Mouse (Mus musculus) ES-E14 (cell line): Measurements from ENCODE around the gene Lgals9. TPM values are rescaled to one million over a fixed set of nuclear protein-coding genes. Genes with fewer than 3 reads are reported as not detected.

Source experiments
- DNase-seq: peaks from one replicate; pipeline ENCODE4 v3.0.0-alpha.2; 2013; ENCODE audit warnings: low read depth, low spot score
- H3K27ac ChIP-seq: 2 replicates; pipeline ENCODE4 v1.5.1; 2012; ENCODE audit warnings: low read depth, mild to moderate bottlenecking, low read length, moderate library complexity, mixed read lengths; ENCODE audit not compliant: poor library complexity, insufficient read depth, severe bottlenecking
- H3K36me3 ChIP-seq: 2 replicates; pipeline ENCODE4 v1.6.1; 2012; ENCODE audit warnings: mild to moderate bottlenecking, low read length, moderate library complexity, mixed read lengths; ENCODE audit not compliant: control insufficient read depth, poor library complexity, insufficient read depth, severe bottlenecking
- H3K4me1 ChIP-seq, 2 experiments: fragments of 150-350 bp in 1 of 2; sonication (generic) in 1 of 2; 2 replicates each; pipeline ENCODE4 v1.6.1; 2012; ENCODE audit warnings: low read length in 2 of 2, mild to moderate bottlenecking in 1 of 2, mixed read lengths in 1 of 2; ENCODE audit not compliant: control insufficient read depth in 2 of 2, insufficient read depth in 2 of 2, poor library complexity in 1 of 2
- H3K4me3 ChIP-seq, 2 experiments: fragments of 150-350 bp in 1 of 2; sonication (generic) in 1 of 2; 2 replicates each; pipeline ENCODE4 v1.5.1; 2012; ENCODE audit warnings: low read length in 2 of 2, low read depth in 1 of 2, mild to moderate bottlenecking in 1 of 2, mixed read lengths in 1 of 2; ENCODE audit not compliant: insufficient read depth in 1 of 2, poor library complexity in 1 of 2, severe bottlenecking in 1 of 2
- H3K9ac ChIP-seq: 2 replicates; pipeline ENCODE4 v1.6.1; 2012; ENCODE audit warnings: low read depth, mild to moderate bottlenecking, low read length, mixed read lengths; ENCODE audit not compliant: poor library complexity, insufficient read depth, severe bottlenecking
- H3K9me3 ChIP-seq: fragments of 150-350 bp; sonication (generic); 2 replicates; pipeline ENCODE4 v1.6.1; 2012; ENCODE audit warnings: low read depth, mild to moderate bottlenecking, low read length; ENCODE audit not compliant: control insufficient read depth, insufficient read depth
- CHD2 ChIP-seq: IDR thresholded peaks from 2 replicates; pipeline ENCODE4 v1.6.1; 2014; ENCODE audit warnings: mild to moderate bottlenecking, low read depth, low read length, inconsistent platforms
- HCFC1 ChIP-seq: IDR thresholded peaks from 2 replicates; pipeline ENCODE4 v1.6.1; 2012; ENCODE audit warnings: low read length, inconsistent platforms, borderline replicate concordance; ENCODE audit not compliant: insufficient read depth
- MAFK ChIP-seq: IDR thresholded peaks from 2 replicates; pipeline ENCODE4 v1.6.1; 2014; ENCODE audit warnings: mild to moderate bottlenecking, low read depth, low read length, inconsistent platforms; ENCODE audit not compliant: insufficient read depth
- ZC3H11A ChIP-seq: IDR thresholded peaks from 2 replicates; pipeline ENCODE4 v1.6.1; 2012; ENCODE audit warnings: low read depth, mild to moderate bottlenecking, inconsistent platforms, low read length, borderline replicate concordance
- ZNF384 ChIP-seq: IDR thresholded peaks from 2 replicates; pipeline ENCODE4 v1.6.1; 2012; ENCODE audit warnings: low read depth, low read length, inconsistent platforms
- in situ Hi-C, 2 experiments: fragments of 600-800 bp; cut with MboI; formaldehyde crosslinking; loops; one replicate each; pipeline ENCODE4 v1.15.1; 2025; ENCODE audit warnings: low sequenced_read_pairs in 2 of 2, inconsistent platforms in 1 of 2; ENCODE audit not compliant: unreplicated experiment in 2 of 2
- total RNA-seq: library from RNA; depleted of rRNA; stranded (reverse); fragments of 300-350 nt; gene quantifications from 2 replicates; pipeline ENCODE4 v1.2.3, GENCODE M21; 2012

Lgals9 gene
- total RNA-seq, 1 experiment: 8.6 TPM

DNA sequence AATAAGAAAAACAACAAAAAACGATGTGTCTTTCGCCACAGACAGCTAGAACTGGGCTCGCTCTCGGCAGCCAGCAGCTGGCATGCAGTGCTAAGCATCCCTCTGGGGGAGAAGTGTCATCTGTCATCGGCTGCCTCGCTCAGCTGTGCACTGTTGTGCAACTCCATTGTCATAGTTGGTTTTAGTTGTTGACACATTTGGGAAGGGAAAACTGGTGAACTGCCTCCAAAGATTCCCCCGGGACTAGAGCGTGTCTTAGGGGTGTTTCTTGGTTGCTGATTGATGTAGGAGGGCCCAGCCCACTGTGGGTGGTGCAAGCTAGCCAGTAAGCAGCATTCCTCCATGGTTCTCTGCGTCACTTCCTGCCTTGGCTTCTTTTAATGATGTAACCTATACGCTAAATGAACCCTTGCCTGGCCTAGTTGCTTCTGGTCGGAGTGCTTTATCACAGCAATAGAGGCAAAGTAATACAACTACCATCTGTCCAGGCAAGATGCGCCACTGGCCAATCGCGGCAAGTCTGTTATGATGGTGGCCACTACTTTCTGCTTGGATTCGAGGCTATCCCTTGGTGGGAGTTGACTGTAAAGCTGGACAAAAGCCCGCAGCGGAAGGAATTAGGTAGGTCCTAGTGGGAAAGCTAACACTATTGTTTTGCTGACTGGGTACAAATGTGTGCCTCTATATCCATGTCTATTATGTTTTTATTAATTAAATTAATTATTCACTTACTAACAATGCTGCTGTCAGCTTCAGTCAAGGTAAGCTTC is 11.2 kb downstream of the Lgals9 start:
- Histone ChIP-seq H3K36me3 (no peaks in the 10 kb centered on the region), H3K9me3 (no peaks in the 10 kb centered on the region), H3K27ac (no peak overlapping the region), H3K4me1 (peaks cover 7 to 23% of the 10 kb centered on the region in 2 experiments; a peak in 3 of 4 replicates), H3K4me3 (peak overlapping the region; percentile 19 to 36; a peak in 3 of 4 replicates), H3K9ac (no peak overlapping the region)
- no peak for DNase-seq
- TF ChIP-seq CHD2 (no peak), ZC3H11A (no peak), HCFC1 (no peak), ZNF384 (no peak), MAFK (no peak)
- in situ Hi-C loops: no loop called here

- H3K27ac ChIP-seq: no peak overlapping the region
- in situ Hi-C loops: no loop called here
- H3K9me3 ChIP-seq: no peaks in the 10 kb centered on the region
- H3K9ac ChIP-seq: no peak overlapping the region
- H3K4me1 ChIP-seq: peaks cover 4 to 22% of the 10 kb centered on the region in 2 experiments; a peak in 3 of 4 replicates
- DNase-seq: no peak
- H3K36me3 ChIP-seq: no peaks in the 10 kb centered on the region
- 0 out of 4 replicates have a peak overlapping the region, but pooled peaks of 1 of the 2 experiments have one; percentile 5 for H3K4me3 ChIP-seq
- TF ChIP-seq CHD2: no peak
- no peak for TF ChIP-seq ZNF384
- TF ChIP-seq MAFK: no peak
- no peak for TF ChIP-seq ZC3H11A
- no peak for TF ChIP-seq HCFC1
Observed at GRCm38 (mm10) chr11:78972811-78973351, 11.9 kb downstream of the Lgals9 start.

- H3K27ac ChIP-seq: no peak overlapping the region
- no peak for DNase-seq
Observed at GRCm38 (mm10) chr11:78972328-78972727, 12.4 kb downstream of the Lgals9 start.

DNA sequence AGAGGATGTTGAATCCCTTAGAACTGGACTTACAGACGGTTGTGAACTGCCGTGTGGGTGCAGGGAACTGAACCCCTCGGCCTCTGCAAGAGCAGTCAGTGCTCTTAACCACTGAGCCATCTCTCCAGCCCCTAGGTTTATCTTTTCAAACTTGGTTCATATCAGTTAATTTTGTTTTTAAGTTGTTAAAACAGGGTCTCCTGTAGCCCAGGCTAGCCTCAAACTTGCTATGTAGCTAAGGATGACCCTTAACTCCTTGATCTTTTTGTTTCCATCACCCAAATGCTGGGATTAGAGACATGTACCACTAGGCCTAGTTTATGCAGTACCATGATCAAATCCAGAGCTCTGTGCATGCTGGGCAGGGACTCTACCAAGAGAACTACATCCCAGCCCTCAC is 13.0 kb downstream of the Lgals9 start:
- no peaks in the 10 kb centered on the region for H3K9me3 ChIP-seq
- H3K27ac ChIP-seq: no peak overlapping the region
- TF ChIP-seq ZNF384 (no peak), HCFC1 (no peak), CHD2 (no peak), MAFK (no peak), ZC3H11A (no peak)
- no peak overlapping the region for H3K4me3 ChIP-seq
- no peak for DNase-seq
- H3K9ac ChIP-seq: no peak overlapping the region
- H3K36me3 ChIP-seq: no peaks in the 10 kb centered on the region
- in situ Hi-C loops: no loop called here
- H3K4me1 ChIP-seq: peaks cover 6 to 22% of the 10 kb centered on the region in 2 experiments; a peak in 3 of 4 replicates

More at GRCm38 (mm10) chr11:78972328-78972727, 12.4 kb downstream of the Lgals9 start:
- H3K4me1 ChIP-seq: peaks cover 6 to 27% of the 10 kb centered on the region in 2 experiments; a peak in 3 of 4 replicates
- TF ChIP-seq CHD2 (no peak), MAFK (no peak), ZNF384 (no peak), ZC3H11A (no peak), HCFC1 (no peak)
- in situ Hi-C loops: no loop called here
- H3K4me3 ChIP-seq: no peak overlapping the region
- H3K36me3 ChIP-seq: no peaks in the 10 kb centered on the region
- H3K9ac ChIP-seq: no peak overlapping the region
- no peaks in the 10 kb centered on the region for H3K9me3 ChIP-seq
